Mouse (Mus musculus): Measurements from ENCODE around the gene Gm49384. TPM values are rescaled to one million over a fixed set of nuclear protein-coding genes. Genes with fewer than 3 reads are reported as not detected.

Gene Gm49384
- polyA plus RNA-seq, 1 experiment from 2014 or later, result 25.6 TPM

- ATAC-seq (ENCODE audit: low FRiP score, low read depth), result no peak
- H3K4me3 ChIP-seq, result no peak overlapping the region
- H3K4me1 ChIP-seq, result no peaks in the 10 kb centered on the region
- no peak overlapping the region for H3K4me2 ChIP-seq (replicated peaks)
- 88% methylated on average over 19 of the region's 19 CpGs for WGBS
- peaks cover 25% of the 10 kb centered on the region; the same call in 1 of the 2 replicates for H3K36me3 ChIP-seq
- H3K9ac ChIP-seq (replicated peaks), result no peak overlapping the region
- no peaks in the 10 kb centered on the region for H3K9me3 ChIP-seq
- no peak overlapping the region for H3K27ac ChIP-seq (replicated peaks)
- H3K27me3 ChIP-seq, result no peaks in the 10 kb centered on the region
Observed at GRCm38 (mm10) chr12:69220613-69221277, 16.7 kb upstream of the Gm49384 start.

GRCm38 (mm10) chr12:69216587-69216986, 12.5 kb upstream of the Gm49384 start:
- Histone ChIP-seq H3K4me1 (no peaks in the 10 kb centered on the region), H3K27ac (replicated peaks) (no peak overlapping the region), H3K27me3 (no peaks in the 10 kb centered on the region), H3K4me3 (no peak overlapping the region), H3K4me2 (replicated peaks) (no peak overlapping the region), H3K36me3 (peaks cover 54% of the 10 kb centered on the region), H3K9me3 (no peaks in the 10 kb centered on the region), H3K9ac (replicated peaks) (no peak overlapping the region)
- ATAC-seq (ENCODE audit: low FRiP score, low read depth), result no peak
- 95% methylated on average over 7 of the region's 7 CpGs for WGBS

GRCm38 (mm10) chr12:69215000-69215785, 11.1 kb upstream of the Gm49384 start:
- H3K27me3 ChIP-seq, result no peaks in the 10 kb centered on the region
- no peaks in the 10 kb centered on the region for H3K9me3 ChIP-seq
- no peaks in the 10 kb centered on the region for H3K4me1 ChIP-seq
- H3K4me2 ChIP-seq (replicated peaks), result no peak overlapping the region
- no peak overlapping the region for H3K27ac ChIP-seq (replicated peaks)
- no peak overlapping the region for H3K4me3 ChIP-seq
- ATAC-seq (ENCODE audit: low FRiP score, low read depth), result no peak
- peaks cover 50% of the 10 kb centered on the region for H3K36me3 ChIP-seq
- WGBS, result 90% methylated on average over 3 of the region's 3 CpGs
- no peak overlapping the region for H3K9ac ChIP-seq (replicated peaks)

- 92% methylated on average over 7 of the region's 7 CpGs for WGBS
- H3K4me1 ChIP-seq, result no peaks in the 10 kb centered on the region
- H3K36me3 ChIP-seq, result peaks cover 45% of the 10 kb centered on the region; the same call in 1 of the 2 replicates
- H3K9me3 ChIP-seq, result no peaks in the 10 kb centered on the region
- no peak overlapping the region for H3K27ac ChIP-seq (replicated peaks)
- H3K4me3 ChIP-seq, result no peak overlapping the region
- no peak overlapping the region for H3K9ac ChIP-seq (replicated peaks)
- ATAC-seq (ENCODE audit: low FRiP score, low read depth), result no peak
- H3K27me3 ChIP-seq, result no peaks in the 10 kb centered on the region
- no peak overlapping the region for H3K4me2 ChIP-seq (replicated peaks)
Observed at GRCm38 (mm10) chr12:69214393-69214792, 10.3 kb upstream of the Gm49384 start.

- 92% methylated on average over 13 of the region's 13 CpGs for WGBS
- Histone ChIP-seq H3K27ac (replicated peaks) (no peak overlapping the region), H3K27me3 (no peaks in the 10 kb centered on the region), H3K9me3 (no peaks in the 10 kb centered on the region), H3K4me1 (no peaks in the 10 kb centered on the region), H3K4me3 (no peak overlapping the region), H3K9ac (replicated peaks) (no peak overlapping the region), H3K4me2 (replicated peaks) (no peak overlapping the region), H3K36me3 (peaks cover 45% of the 10 kb centered on the region; the same call in 1 of the 2 replicates)
- ATAC-seq (ENCODE audit: low FRiP score, low read depth), result no peak
Observed at GRCm38 (mm10) chr12:69213186-69213777, 9.2 kb upstream of the Gm49384 start.

- no peak for ATAC-seq (ENCODE audit: low FRiP score, low read depth)
- H3K4me3 ChIP-seq, result no peak overlapping the region
- no peaks in the 10 kb centered on the region for H3K9me3 ChIP-seq
- H3K27ac ChIP-seq (replicated peaks), result no peak overlapping the region
- WGBS, result 90% methylated on average over 5 of the region's 5 CpGs
- H3K4me2 ChIP-seq (replicated peaks), result no peak overlapping the region
- no peak overlapping the region for H3K9ac ChIP-seq (replicated peaks)
- peaks cover 39% of the 10 kb centered on the region; the same call in 1 of the 2 replicates for H3K36me3 ChIP-seq
- H3K27me3 ChIP-seq, result no peaks in the 10 kb centered on the region
- no peaks in the 10 kb centered on the region for H3K4me1 ChIP-seq
Observed at GRCm38 (mm10) chr12:69211057-69211456, 7.0 kb upstream of the Gm49384 start.

- Histone ChIP-seq H3K27me3 (no peaks in the 10 kb centered on the region), H3K27ac (replicated peaks) (no peak overlapping the region), H3K4me3 (no peak overlapping the region), H3K4me2 (replicated peaks) (no peak overlapping the region), H3K36me3 (peaks cover 37% of the 10 kb centered on the region; the same call in 1 of the 2 replicates), H3K4me1 (no peaks in the 10 kb centered on the region), H3K9me3 (no peaks in the 10 kb centered on the region), H3K9ac (replicated peaks) (no peak overlapping the region)
- no peak for ATAC-seq (ENCODE audit: low FRiP score, low read depth)
- 93% methylated on average over 18 of the region's 18 CpGs for WGBS
Observed at GRCm38 (mm10) chr12:69210056-69210979, 6.3 kb upstream of the Gm49384 start.

- Histone ChIP-seq H3K27ac (replicated peaks) (no peak overlapping the region), H3K9me3 (no peaks in the 10 kb centered on the region), H3K9ac (replicated peaks) (no peak overlapping the region), H3K27me3 (no peaks in the 10 kb centered on the region), H3K4me3 (no peak overlapping the region), H3K4me2 (replicated peaks) (no peak overlapping the region), H3K4me1 (no peaks in the 10 kb centered on the region), H3K36me3 (peaks cover 25% of the 10 kb centered on the region)
- ATAC-seq (ENCODE audit: low FRiP score, low read depth), result no peak
- 88% methylated on average over 2 of the region's 2 CpGs for WGBS
Observed at GRCm38 (mm10) chr12:69208520-69208919, 4.5 kb upstream of the Gm49384 start.

GRCm38 (mm10) chr12:69207926-69208325, 3.9 kb upstream of the Gm49384 start:
- Histone ChIP-seq H3K4me1 (no peaks in the 10 kb centered on the region), H3K27me3 (no peaks in the 10 kb centered on the region), H3K9me3 (no peaks in the 10 kb centered on the region), H3K27ac (replicated peaks) (no peak overlapping the region), H3K4me3 (no peak overlapping the region), H3K36me3 (peaks cover 25% of the 10 kb centered on the region), H3K4me2 (replicated peaks) (no peak overlapping the region), H3K9ac (replicated peaks) (no peak overlapping the region)
- 94% methylated on average over 7 of the region's 7 CpGs for WGBS
- no peak for ATAC-seq (ENCODE audit: low FRiP score, low read depth)

GRCm38 (mm10) chr12:69207396-69207795, 3.3 kb upstream of the Gm49384 start:
- Histone ChIP-seq H3K4me2 (replicated peaks) (no peak overlapping the region), H3K36me3 (peaks cover 24% of the 10 kb centered on the region), H3K9ac (replicated peaks) (no peak overlapping the region), H3K4me3 (no peak overlapping the region), H3K27me3 (no peaks in the 10 kb centered on the region), H3K27ac (replicated peaks) (no peak overlapping the region), H3K9me3 (no peaks in the 10 kb centered on the region), H3K4me1 (no peaks in the 10 kb centered on the region)
- no peak for ATAC-seq (ENCODE audit: low FRiP score, low read depth)
- 92% methylated on average over 8 of the region's 8 CpGs for WGBS

- no peaks in the 10 kb centered on the region for H3K27me3 ChIP-seq
- H3K4me2 ChIP-seq (replicated peaks), result peak overlapping the region; percentile 97; the same call in 1 of the 2 replicates
- H3K27ac ChIP-seq (replicated peaks), result no peak overlapping the region
- H3K9me3 ChIP-seq, result no peaks in the 10 kb centered on the region
- peaks cover 26% of the 10 kb centered on the region for H3K4me1 ChIP-seq
- no peak overlapping the region for H3K4me3 ChIP-seq
- peaks cover 22% of the 10 kb centered on the region for H3K36me3 ChIP-seq
- no peak for ATAC-seq (ENCODE audit: low FRiP score, low read depth)
- H3K9ac ChIP-seq (replicated peaks), result no peak overlapping the region
Observed at GRCm38 (mm10) chr12:69198985-69199384, 5.1 kb downstream of the Gm49384 start.

All from midbrain, embryonic 12.5 days (tissue).